Mouse (Mus musculus): Measurements from ENCODE around the gene Wdr35. TPM values are rescaled to one million over a fixed set of nuclear protein-coding genes. Genes with fewer than 3 reads are reported as not detected.
"Not testable (repeated sequence)": the region's sequence is repeated elsewhere in the genome, so short reads cannot be mapped to it uniquely, and the experiment has no call there.

Wdr35 gene
- polyA plus RNA-seq, 1 experiment, result 0.61 TPM

GRCm38 (mm10) chr12:8998318-8998717 lies 24.6 kb downstream of the Wdr35 start:
- WGBS, result 71% methylated on average over 4 of the region's 4 CpGs
- no peak for DNase-seq (ENCODE audit: low read depth, low spot score)

DNA sequence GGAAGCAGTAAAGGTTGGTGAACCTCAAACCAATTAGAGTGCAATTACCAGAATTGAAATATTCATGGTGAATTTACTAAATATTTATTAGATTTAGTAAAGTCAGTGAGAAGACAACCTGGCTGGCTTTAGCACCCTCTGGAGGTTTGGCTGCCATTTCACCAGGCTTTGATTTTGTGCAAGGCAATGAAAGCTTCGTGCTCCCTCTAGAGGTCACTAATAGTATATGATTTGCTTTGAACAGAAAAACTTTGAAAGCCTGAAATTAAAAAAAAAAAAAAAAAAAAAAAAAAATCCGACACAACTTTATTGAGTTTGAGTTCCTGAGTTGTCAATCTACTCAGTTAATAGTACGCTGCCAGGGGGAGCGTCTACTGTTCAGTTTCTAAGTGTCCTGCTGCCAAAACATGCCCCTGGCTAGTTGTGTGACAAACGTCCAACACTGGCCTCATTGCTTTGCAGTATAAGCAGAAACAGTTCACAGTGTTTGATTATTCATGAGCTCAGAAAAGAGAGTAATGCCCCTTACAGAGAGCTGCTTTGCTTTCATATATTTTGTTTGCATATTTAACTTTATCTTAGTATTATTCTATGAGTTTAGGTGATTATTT lies 28.5 kb downstream of the Wdr35 start:
- DNase-seq (ENCODE audit: low read depth, low spot score), result peak; percentile 40
- 9% methylated on average over 5 of the region's 5 CpGs for WGBS

DNA sequence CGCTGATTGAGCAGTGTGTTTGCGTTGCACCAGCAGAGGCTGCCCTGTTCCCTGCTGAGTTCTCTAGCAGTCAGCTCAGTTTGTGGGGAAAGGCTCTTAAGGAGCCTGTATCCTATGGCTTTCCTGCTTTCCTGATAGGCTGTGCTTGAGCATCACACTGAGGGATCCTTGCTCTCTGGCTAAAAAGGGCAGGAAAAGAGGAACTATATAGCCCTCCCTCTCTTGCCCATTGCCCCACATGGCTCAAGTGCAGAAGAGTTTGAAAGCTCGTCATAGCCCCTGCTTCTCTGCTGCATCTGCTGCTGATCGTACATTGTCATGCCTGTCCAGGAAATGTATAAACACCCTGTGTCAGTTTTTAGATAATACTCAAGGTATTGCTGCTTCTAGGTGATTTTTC lies 33.5 kb downstream of the Wdr35 start:
- no peak for DNase-seq (ENCODE audit: low read depth, low spot score)
- 81% methylated on average over 4 of the region's 4 CpGs for WGBS

DNA sequence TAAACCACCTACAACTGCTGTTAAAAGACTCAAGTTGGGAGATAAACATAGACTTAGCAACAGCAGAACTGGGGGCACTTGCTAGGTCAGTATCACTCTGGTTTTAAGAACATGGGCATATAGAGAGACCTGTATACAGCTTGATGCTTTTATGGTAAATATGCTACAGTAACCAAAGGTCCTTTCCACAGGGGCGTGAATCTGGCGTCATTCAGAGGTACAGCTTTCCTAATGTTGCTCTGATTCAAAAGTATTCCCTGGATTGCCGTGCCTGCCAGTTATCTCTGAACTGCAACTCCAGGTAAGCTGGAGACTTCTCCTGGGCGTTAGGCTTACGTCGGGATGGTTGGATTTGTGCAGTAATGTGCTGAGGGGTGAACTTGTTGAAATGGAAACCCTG lies 34.1 kb downstream of the Wdr35 start:
- no peak for DNase-seq (ENCODE audit: low read depth, low spot score)
- 93% methylated on average over 6 of the region's 6 CpGs for WGBS

GRCm38 (mm10) chr12:9010311-9010710 lies 36.6 kb downstream of the Wdr35 start:
- DNase-seq (ENCODE audit: low read depth, low spot score), result no peak
- 61% methylated on average over 4 of the region's 4 CpGs for WGBS

- WGBS, result 94% methylated on average over 9 of the region's 9 CpGs
- no peak for DNase-seq (ENCODE audit: low read depth, low spot score)
These were observed 42.7 kb downstream of the Wdr35 start for GRCm38 (mm10) chr12:9016376-9016775.

DNA sequence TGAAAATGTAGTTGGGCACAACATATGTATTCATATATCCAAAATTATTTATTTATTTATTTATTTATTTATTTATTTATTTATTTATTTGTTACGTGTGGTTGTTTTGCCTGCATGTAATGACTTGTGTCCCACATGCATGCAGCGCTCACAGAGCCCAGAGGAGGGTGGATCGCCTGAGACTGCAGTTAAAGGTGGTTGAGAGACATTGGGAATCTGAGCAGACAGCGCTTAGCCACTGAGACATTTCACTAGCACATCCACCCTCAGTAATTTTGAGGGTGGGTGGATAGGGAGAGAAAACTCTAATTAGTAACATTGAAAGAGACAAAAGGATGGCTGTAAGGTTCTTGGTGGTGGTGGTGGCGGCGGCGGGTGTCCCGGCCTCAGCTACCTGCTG lies 46.7 kb downstream of the Wdr35 start:
- WGBS, result 97% methylated on average over 8 of the region's 8 CpGs

DNA sequence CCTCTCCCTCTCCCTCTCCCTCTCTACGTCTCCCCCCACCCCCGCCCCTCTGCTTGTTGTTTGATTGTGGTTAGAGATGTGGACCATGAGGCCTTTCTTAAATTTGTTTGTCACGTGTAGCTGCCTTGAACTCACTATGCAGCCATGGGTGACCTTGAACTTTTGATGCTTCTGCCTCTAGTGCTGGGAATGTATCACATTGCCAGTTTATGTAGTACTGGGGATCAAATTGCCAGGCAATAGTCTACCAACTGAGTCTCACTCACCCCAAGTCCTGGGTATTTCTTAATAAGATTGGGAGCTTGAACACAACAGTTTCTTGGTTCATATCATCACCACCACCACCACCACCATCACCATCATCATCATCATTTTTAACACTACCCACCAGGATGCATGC lies 47.3 kb downstream of the Wdr35 start:
- no peak for DNase-seq (ENCODE audit: low read depth, low spot score)
- 80% methylated on average over 3 of the region's 3 CpGs for WGBS

More for the DNA sequence above, 46.7 kb downstream of the Wdr35 start:
- no peak for DNase-seq (ENCODE audit: low read depth, low spot score)

DNA sequence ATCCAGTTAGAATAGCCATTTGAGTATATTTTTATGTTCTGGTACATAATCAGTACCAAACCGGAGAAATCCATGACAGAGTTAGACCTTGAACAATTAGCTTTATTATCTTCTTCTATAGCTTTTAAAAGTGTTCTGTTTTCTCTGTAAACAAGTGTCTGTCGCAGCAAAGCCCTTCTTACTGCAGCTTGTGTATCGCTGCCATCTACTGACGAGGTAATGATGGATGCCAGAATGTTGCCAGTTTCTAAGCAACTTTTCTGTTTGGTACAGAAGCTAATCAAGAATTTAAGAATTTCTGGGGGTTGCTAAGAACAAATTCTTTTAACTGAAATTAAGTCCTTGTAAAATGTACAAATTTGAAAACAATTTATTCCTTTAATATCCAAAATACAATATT lies 49.3 kb downstream of the Wdr35 start:
- WGBS, result 46% methylated on average over 4 of the region's 4 CpGs

GRCm38 (mm10) chr12:9024071-9024470 lies 50.4 kb downstream of the Wdr35 start:
- WGBS, result 93% methylated on average over 14 of the region's 14 CpGs
- DNase-seq (ENCODE audit: low read depth, low spot score), result no peak

More for the DNA sequence above, 49.3 kb downstream of the Wdr35 start:
- DNase-seq (ENCODE audit: low read depth, low spot score), result no peak

DNA sequence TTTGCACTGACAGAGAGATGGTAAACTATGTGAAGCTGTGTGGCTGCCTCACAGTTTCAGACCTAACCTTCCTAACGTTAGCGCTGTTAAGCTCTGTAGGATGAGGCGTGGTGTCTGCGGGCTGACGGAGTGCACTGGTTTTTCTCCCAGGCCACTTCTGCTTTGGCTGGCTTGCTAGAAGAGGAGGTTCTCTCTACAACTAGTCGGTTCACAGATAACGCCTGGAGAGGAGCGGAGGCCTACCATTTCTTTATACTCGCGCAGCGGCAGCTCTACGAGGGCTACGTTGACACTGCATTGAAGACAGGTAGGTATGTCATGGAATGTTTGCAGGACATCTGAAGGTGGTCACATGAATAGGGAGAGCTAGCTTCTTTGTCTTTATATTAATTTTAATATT lies 51.0 kb downstream of the Wdr35 start:
- no peak for DNase-seq (ENCODE audit: low read depth, low spot score)
- WGBS, result 84% methylated on average over 13 of the region's 13 CpGs

GRCm38 (mm10) chr12:9026843-9027242 lies 53.2 kb downstream of the Wdr35 start:
- no peak for DNase-seq (ENCODE audit: low read depth, low spot score)

- WGBS, result 88% methylated on average over 7 of the region's 7 CpGs
- DNase-seq (ENCODE audit: low read depth, low spot score), result not testable (repeated sequence)
These were observed 55.1 kb downstream of the Wdr35 start for GRCm38 (mm10) chr12:9028816-9029215.

GRCm38 (mm10) chr12:9029506-9029887 lies 55.8 kb downstream of the Wdr35 start:
- peak; percentile 10 for DNase-seq (ENCODE audit: low read depth, low spot score)

DNA sequence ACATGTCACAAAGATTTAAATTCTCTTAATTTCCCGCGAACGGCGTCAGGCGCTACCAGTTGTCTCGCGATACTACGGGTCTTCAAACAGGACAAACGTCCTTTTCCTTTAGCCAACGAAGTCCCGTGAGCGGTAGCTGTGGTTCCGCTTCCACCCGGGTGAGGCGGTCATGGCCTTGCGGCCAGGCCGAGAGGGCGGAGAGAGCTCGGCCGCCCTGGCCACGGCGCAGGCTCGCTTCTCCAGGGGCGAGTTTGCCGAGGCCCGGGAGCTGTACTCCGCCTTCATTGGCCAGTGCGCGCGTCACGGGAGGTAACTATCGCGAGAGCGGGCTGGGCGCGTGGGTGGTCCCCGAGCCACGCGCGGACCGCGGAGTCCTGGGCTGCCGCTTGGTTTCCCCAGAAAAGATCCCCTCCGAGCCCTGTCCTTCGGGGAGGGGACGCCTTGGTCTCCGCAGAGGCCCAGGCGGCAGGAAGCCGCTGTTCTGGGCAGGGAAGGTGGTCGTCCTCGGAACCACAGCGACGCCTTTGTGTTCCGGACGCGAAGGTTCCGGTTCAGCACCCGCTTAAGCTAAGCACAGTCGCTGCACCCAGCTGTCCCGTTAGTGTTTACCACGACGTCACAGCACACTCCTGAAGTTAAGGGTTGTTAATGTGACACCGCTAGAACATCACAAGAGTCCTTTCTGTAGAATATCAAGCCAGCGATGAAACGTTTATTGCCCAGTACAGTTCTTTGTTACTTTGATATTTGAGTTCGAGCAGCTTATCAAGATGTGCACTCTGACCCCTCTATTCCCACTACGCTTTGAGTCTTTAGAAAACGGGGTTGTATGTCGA lies 56.4 kb downstream of the Wdr35 start, which contains the start of gene Ttc32:
Gene Ttc32 (plus strand): TSS at position 110 of the 836 bp plus-strand sequence.
- DNase-seq (ENCODE audit: low read depth, low spot score), result peak; percentile 86
- WGBS, result under 1% methylated on average over 69 of the region's 69 CpGs

More at GRCm38 (mm10) chr12:9029506-9029887, 55.8 kb downstream of the Wdr35 start:
- 20% methylated on average over 4 of the region's 4 CpGs for WGBS

- 42% methylated on average over 8 of the region's 8 CpGs for WGBS
- no peak for DNase-seq (ENCODE audit: low read depth, low spot score)
These were observed 57.5 kb downstream of the Wdr35 start for GRCm38 (mm10) chr12:9031166-9031565.

- DNase-seq (ENCODE audit: low read depth, low spot score), result no peak
These were observed 59.4 kb downstream of the Wdr35 start for GRCm38 (mm10) chr12:9033140-9033539.

DNA sequence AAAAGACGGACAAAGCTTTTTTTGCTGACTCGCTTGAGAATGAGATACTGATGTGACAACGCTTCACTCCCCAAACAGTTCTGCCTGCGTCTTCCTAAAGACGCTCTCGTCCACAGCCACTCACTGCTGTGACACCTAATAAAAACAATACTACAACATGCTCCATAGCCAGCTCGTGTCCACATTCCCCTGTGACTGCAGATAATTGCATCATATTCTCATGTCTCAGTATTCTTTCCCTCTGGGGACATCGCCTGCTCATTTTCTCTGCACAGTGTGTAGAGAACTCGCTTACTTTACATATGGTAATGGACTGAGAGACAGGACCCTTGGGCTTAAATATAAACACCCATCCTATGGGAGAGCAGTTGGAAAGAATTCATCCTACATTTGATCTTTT lies 62.7 kb downstream of the Wdr35 start:
- no peak for DNase-seq (ENCODE audit: low read depth, low spot score)
- WGBS, result 90% methylated on average over 9 of the region's 9 CpGs

GRCm38 (mm10) chr12:9040177-9040576 lies 66.5 kb downstream of the Wdr35 start:
- 80% methylated on average over 5 of the region's 5 CpGs for WGBS
- no peak for DNase-seq (ENCODE audit: low read depth, low spot score)

DNA sequence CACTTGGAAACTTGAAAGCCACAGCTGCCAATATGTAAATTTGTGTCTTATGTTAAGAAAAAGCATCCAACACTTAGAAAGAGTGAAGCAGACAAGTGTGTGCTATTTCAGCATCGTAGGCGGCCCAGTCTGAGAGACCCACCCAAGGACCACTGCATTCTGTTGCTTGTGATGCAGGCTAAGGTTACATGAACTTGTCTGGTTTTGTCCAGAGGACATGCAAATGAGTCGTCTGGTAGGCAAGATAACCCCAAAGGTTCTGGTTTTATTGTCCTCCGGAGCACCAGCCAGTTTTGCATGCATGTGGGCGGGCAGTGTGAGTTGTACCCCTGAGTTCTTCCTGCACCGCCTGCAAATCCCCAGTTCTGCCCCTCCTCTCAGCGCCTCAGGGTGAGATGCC lies 67.0 kb downstream of the Wdr35 start:
- DNase-seq (ENCODE audit: low read depth, low spot score), result no peak
- WGBS, result 75% methylated on average over 7 of the region's 7 CpGs

GRCm38 (mm10) chr12:9042316-9042715 lies 68.6 kb downstream of the Wdr35 start:
- 91% methylated on average over 5 of the region's 5 CpGs for WGBS
- DNase-seq (ENCODE audit: low read depth, low spot score), result no peak
